Mouse (Mus musculus) olfactory bulb, adult 2 months (tissue): Measurements from ENCODE around the gene Mfap3.

ENCODE experiments used
- CTCF ChIP-seq: fragments of 200-500 bp; IDR thresholded peaks from 2 replicates; pipeline ENCODE4 v1.5.1; 2012; ENCODE audit warnings: low read depth, mild to moderate bottlenecking, low read length, moderate library complexity; ENCODE audit not compliant: insufficient read depth
- POLR2A ChIP-seq: fragments of 200-500 bp; IDR thresholded peaks from 2 replicates; pipeline ENCODE4 v1.6.1; 2012; ENCODE audit warnings: mild to moderate bottlenecking, low read depth, low read length, moderate library complexity; ENCODE audit not compliant: insufficient read depth

DNA sequence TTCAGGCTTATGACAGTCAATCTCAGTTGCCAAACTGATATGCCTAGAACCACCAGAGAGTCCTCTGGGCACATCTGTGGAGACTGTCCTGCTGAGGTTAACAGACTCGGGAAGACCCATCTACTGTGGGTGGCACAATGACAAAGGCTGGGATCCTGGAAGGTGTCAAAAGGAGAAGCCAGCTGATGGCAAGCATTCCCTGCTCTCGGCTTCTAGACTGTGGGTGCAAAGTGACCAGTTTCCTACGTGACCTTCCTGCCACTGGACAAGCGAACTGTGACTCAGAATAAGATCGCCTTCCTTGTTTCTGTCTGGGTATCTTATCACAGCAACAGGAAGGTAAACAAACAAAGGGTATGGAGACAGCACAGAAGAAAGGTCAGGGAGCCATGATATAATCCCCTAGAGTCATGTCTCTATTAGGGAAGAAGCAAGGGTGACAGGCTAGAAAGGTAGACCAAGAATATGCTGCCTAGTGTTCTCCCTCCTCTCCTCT lies 1.5 kb upstream of the Mfap3 start:
- no peak for TF ChIP-seq CTCF
- no peak for TF ChIP-seq POLR2A
